In the genomic region with DNA sequence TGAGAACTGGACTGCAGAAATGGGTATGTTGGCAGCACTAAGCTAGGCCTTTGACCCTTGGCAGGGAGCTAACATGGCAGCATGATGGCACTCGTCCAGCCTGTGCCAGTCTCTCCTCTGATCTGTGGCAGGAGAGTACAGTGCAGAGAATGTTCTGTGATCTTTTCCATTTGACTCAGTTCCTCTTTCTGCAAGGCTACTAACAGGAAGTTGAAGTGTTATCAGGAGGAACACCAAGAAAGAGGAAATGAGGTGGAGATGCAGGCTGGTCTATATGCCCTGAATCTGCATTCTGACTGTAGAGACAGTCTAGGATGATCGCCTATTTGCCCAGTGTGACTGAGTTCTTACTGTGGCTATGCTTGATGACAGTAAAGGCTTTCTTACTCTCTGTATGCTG, we compare ENCODE assay signal across 12 mouse cellular contexts. TPM values are rescaled to one million over a fixed set of nuclear protein-coding genes. Genes with fewer than 3 reads are reported as not detected.
DNase-seq lines count a peak whose midpoint lies in the region; ATAC-seq and TF ChIP-seq lines count a peak whose summit lies in the region.
"Had no signal": no experiment of that assay in that cellular context is flagged by ENCODE, and none has a peak within 500 bp of the region (broad histone marks: within the 10 kb centered on the region; RNA-seq: fewer than 3 reads in every experiment).

No protein-coding gene starts in this region.

- peak; percentile 35 for DNase-seq in layer of hippocampus, adult 11-12 months (ENCODE audit: low spot score)
- no peak for DNase-seq in layer of hippocampus, postnatal 25 days (ENCODE audit: extremely low spot score in 1 of 2, low spot score in 1 of 2)
- peak; percentile 56 to 57 for DNase-seq in B cell, adult 2 months
- peak; percentile 94 for DNase-seq in MEL (ENCODE audit: low read depth, low spot score)
- no peak for DNase-seq in cerebellum, adult 2 months
- DNase-seq: cerebellum, adult 11-12 months; liver, embryonic 13.5 days; right cerebral cortex, adult 18-20 months had no signal

- H3K27me3 ChIP-seq in MEL (ENCODE audit: control insufficient read depth in 1 of 2, insufficient read depth in 2 of 2, low read length in 2 of 2), result no peaks in the 10 kb centered on the region
- H3K27me3 ChIP-seq in liver, embryonic 15.5 days, result no peaks in the 10 kb centered on the region
- H3K27me3 ChIP-seq in cerebellum, adult 2 months (ENCODE audit: control insufficient read depth, insufficient read depth, low read length), result no peaks in the 10 kb centered on the region
- H3K27me3 ChIP-seq: liver, embryonic 13.5 days had no signal

- no peak for TF ChIP-seq CTCF in MEL (IDR thresholded peaks at IDR 0.05 in 2 of 3, conservative IDR thresholded peaks at IDR 0.05 in 1 of 3; ENCODE audit: control insufficient read depth in 1 of 3, insufficient read depth in 1 of 3, low read depth in 2 of 3, low read length in 3 of 3, poor library complexity in 1 of 3, severe bottlenecking in 1 of 3)
- TF ChIP-seq CTCF in cerebellum, adult 2 months (IDR thresholded peaks at IDR 0.05; ENCODE audit: borderline replicate concordance, insufficient read depth, low read depth, low read length), result no peak

- no peaks in the 10 kb centered on the region; the same call in 1 of the 2 replicates for H3K79me2 ChIP-seq in MEL (ENCODE audit: control insufficient read depth, insufficient read depth, low read length, poor library complexity)

- peaks cover 35 to 68% of the 10 kb centered on the region in 2 experiments for H3K4me1 ChIP-seq in MEL (ENCODE audit: control insufficient read depth in 1 of 2, insufficient read depth in 2 of 2, low read length in 2 of 2)
- H3K4me1 ChIP-seq in liver, embryonic 15.5 days (replicated peaks), result peaks cover 46% of the 10 kb centered on the region
- no peaks in the 10 kb centered on the region for H3K4me1 ChIP-seq in cerebellum, adult 2 months (ENCODE audit: control insufficient read depth, insufficient read depth, low read length)

- no peaks in the 10 kb centered on the region for H3K9me3 ChIP-seq in MEL (replicated peaks; ENCODE audit: insufficient read depth, low read length)
- H3K9me3 ChIP-seq in liver, embryonic 15.5 days (replicated peaks), result no peaks in the 10 kb centered on the region
- H3K9me3 ChIP-seq: liver, embryonic 13.5 days had no signal

- no peak overlapping the region for H3K4me2 ChIP-seq in liver, embryonic 15.5 days
- H3K4me2 ChIP-seq: liver, embryonic 13.5 days had no signal

- TF ChIP-seq EP300 in MEL (IDR thresholded peaks at IDR 0.05; ENCODE audit: low read depth in 1 of 2, low read length in 2 of 2), result peak; percentile 88 to 99

- peak overlapping the region; percentile 57 for H3K9ac ChIP-seq in MEL (ENCODE audit: control insufficient read depth, low read depth, low read length, poor library complexity, severe bottlenecking)
- no peak overlapping the region for H3K9ac ChIP-seq in liver, embryonic 15.5 days
- H3K9ac ChIP-seq: liver, embryonic 13.5 days had no signal

- peaks cover 0 to 81% of the 10 kb centered on the region in 2 experiments; a peak in 2 of 4 replicates for H3K36me3 ChIP-seq in MEL (ENCODE audit: control insufficient read depth in 1 of 2, insufficient read depth in 2 of 2, low read length in 2 of 2)
- H3K36me3 ChIP-seq in liver, embryonic 15.5 days (replicated peaks), result peaks cover 46% of the 10 kb centered on the region

- whole genome bisulfite sequencing in liver, embryonic 15.5 days (ENCODE audit: insufficient replicate concordance), result 38% methylated on average over 2 of the region's 2 CpGs
- 82% methylated on average over 2 of the region's 2 CpGs for WGBS in cerebellum, adult 2 months

- no peak overlapping the region for H3K4me3 ChIP-seq in MEL (ENCODE audit: control insufficient read depth in 1 of 2, insufficient read depth in 1 of 2, low read depth in 2 of 2, low read length in 2 of 2)
- no peak overlapping the region for H3K4me3 ChIP-seq in liver, embryonic 15.5 days (replicated peaks)
- no peak overlapping the region for H3K4me3 ChIP-seq in cerebellum, adult 2 months (replicated peaks; ENCODE audit: insufficient read depth, low read depth, low read length)
- H3K4me3 ChIP-seq: liver, embryonic 13.5 days; myocyte had no signal

- 0 out of 2 replicates have a peak, but pooled peaks have one; percentile 8 for ATAC-seq in liver, embryonic 15.5 days (ENCODE audit: insufficient read depth)
- no peak; the same call in 1 of the 2 replicates for ATAC-seq in frontal cortex, adult (ENCODE audit: low TSS enrichment)

- no peak for TF ChIP-seq RAD21 in MEL (IDR thresholded peaks at IDR 0.05; ENCODE audit: low read depth, low read length)

- peak in 1 of 2 experiments; percentile 69; a peak in 2 of 4 replicates for TF ChIP-seq POLR2A in MEL (IDR thresholded peaks at IDR 0.05; ENCODE audit: control insufficient read depth in 1 of 2, insufficient read depth in 1 of 2, low read depth in 1 of 2, low read length in 2 of 2, poor library complexity in 1 of 2)
- TF ChIP-seq POLR2A in cerebellum, adult 2 months (IDR thresholded peaks at IDR 0.05; ENCODE audit: borderline replicate concordance, insufficient read depth, low read length), result no peak

- H3K27ac ChIP-seq in MEL (ENCODE audit: control insufficient read depth, low read depth, low read length), result peak overlapping the region; percentile 98
- H3K27ac ChIP-seq in liver, embryonic 15.5 days (replicated peaks), result no peak overlapping the region
- H3K27ac ChIP-seq in cerebellum, adult 2 months (ENCODE audit: insufficient read depth, low read length), result no peak overlapping the region

TF ChIP-seq in MEL, 35 proteins besides CTCF, POLR2A, EP300 and RAD21 (continues in another document):
- TF ChIP-seq NRF1 (IDR thresholded peaks at IDR 0.05; ENCODE audit: insufficient read depth, low read depth, low read length, poor library complexity, severe bottlenecking), result no peak
- TF ChIP-seq ZKSCAN1 (IDR thresholded peaks at IDR 0.05; ENCODE audit: low read depth, low read length), result no peak
- no peak for TF ChIP-seq MAZ (IDR thresholded peaks at IDR 0.05; ENCODE audit: low read depth, low read length)
- peak; percentile 95 for TF ChIP-seq RCOR1 (IDR thresholded peaks at IDR 0.05; ENCODE audit: low read depth, low read length)
- peak; percentile 70 for TF ChIP-seq SIN3A (IDR thresholded peaks at IDR 0.05; ENCODE audit: low read length)
- TF ChIP-seq POLR2AphosphoS5 (IDR thresholded peaks at IDR 0.05; ENCODE audit: borderline replicate concordance, low read depth, low read length), result no peak
- no peak for TF ChIP-seq USF2 (IDR thresholded peaks at IDR 0.05; ENCODE audit: borderline replicate concordance in 1 of 2, insufficient read depth in 1 of 2, low read depth in 1 of 2, low read length in 2 of 2)
- TF ChIP-seq MEF2A (IDR thresholded peaks at IDR 0.05; ENCODE audit: extremely low read depth, insufficient replicate concordance, low read depth, low read length, poor library complexity, severe bottlenecking), result no peak
- peak; percentile 69; the same call in 1 of the 2 replicates for TF ChIP-seq ELF1 (IDR thresholded peaks at IDR 0.05; ENCODE audit: low read depth, low read length)
- TF ChIP-seq TCF12 (IDR thresholded peaks at IDR 0.05; ENCODE audit: low read depth, low read length), result peak; percentile 78
- no peak for TF ChIP-seq KAT2A (conservative IDR thresholded peaks at IDR 0.05; ENCODE audit: low read depth, low read length)
- TF ChIP-seq USF1 (IDR thresholded peaks at IDR 0.05; ENCODE audit: low read depth, low read length), result no peak
- TF ChIP-seq MAFK (IDR thresholded peaks at IDR 0.05; ENCODE audit: borderline replicate concordance, low read depth, low read length), result no peak
- no peak for TF ChIP-seq ZMIZ1 (IDR thresholded peaks at IDR 0.05; ENCODE audit: low read depth, low read length)
- no peak for TF ChIP-seq CHD2 (IDR thresholded peaks at IDR 0.05; ENCODE audit: low read length)
- peak; percentile 22; the same call in 1 of the 2 replicates for TF ChIP-seq BHLHE40 (IDR thresholded peaks at IDR 0.05; ENCODE audit: borderline replicate concordance, low read depth, low read length)
- no peak for TF ChIP-seq MAX (IDR thresholded peaks at IDR 0.05; ENCODE audit: low read length)
- TF ChIP-seq GATA1 (IDR thresholded peaks at IDR 0.05; ENCODE audit: low read depth, low read length), result peak; percentile 98
- TF ChIP-seq MYC (IDR thresholded peaks at IDR 0.05; ENCODE audit: low read depth, low read length), result peak; percentile 56; the same call in 1 of the 2 replicates
- TF ChIP-seq ZNF384 (IDR thresholded peaks at IDR 0.05; ENCODE audit: low read depth, low read length), result no peak
- TF ChIP-seq E2F4 (IDR thresholded peaks at IDR 0.05; ENCODE audit: borderline replicate concordance, low read depth, low read length), result no peak
- TF ChIP-seq JUND (IDR thresholded peaks at IDR 0.05; ENCODE audit: low read depth, low read length), result no peak
- no peak for TF ChIP-seq CHD1 (IDR thresholded peaks at IDR 0.05; ENCODE audit: low read depth, low read length)
- peak; percentile 72 for TF ChIP-seq HCFC1 (IDR thresholded peaks at IDR 0.05; ENCODE audit: low read depth, low read length)
- TF ChIP-seq ZC3H11A (IDR thresholded peaks at IDR 0.05; ENCODE audit: low read depth, low read length), result no peak

RNA-seq across cellular contexts. Expression of a gene that starts 21.4 kb away (rescaled TPM):
- total RNA-seq in layer of hippocampus, postnatal 25 days (2021), result 1 to 10 TPM; 3.4 to 5.8 TPM
- 7.1 and 7.7 TPM in 2 replicates for total RNA-seq in MEL (2012; rRNA removed)
- polyA plus RNA-seq in MEL (2012; ENCODE audit: insufficient read depth in 1 of 2, insufficient read length in 2 of 2, low read depth in 1 of 2, low replicate concordance in 2 of 2, missing spikeins in 1 of 2), result 10 to 100 TPM in 1 of 2 experiments, not detected in 1; 11.6 TPM
- 7.0 and 9.0 TPM in 2 replicates for polyA plus RNA-seq in liver, embryonic 15.5 days (2015; fragmentation: Nextera tagmentation; extraction: Ambion mirVana)
- 2.8 and 4.0 TPM in 2 replicates for polyA plus RNA-seq in cerebellum, adult 2 months (2012; rRNA removed)

RNA-seq across cellular contexts. Expression of a gene that starts 21.5 kb away (rescaled TPM):
- total RNA-seq in layer of hippocampus, postnatal 25 days (2021), result 10 to 100 TPM; 13.2 to 15.3 TPM
- total RNA-seq in MEL (2012; rRNA removed), result 185 and 187 TPM in 2 replicates
- polyA plus RNA-seq in MEL (2012; ENCODE audit: insufficient read depth in 1 of 2, insufficient read length in 2 of 2, low read depth in 1 of 2, low replicate concordance in 2 of 2, missing spikeins in 1 of 2), result 100 to 1,000 TPM in 1 of 2 experiments, 10 to 100 TPM in 1; 74.7 to 157 TPM
- polyA plus RNA-seq in liver, embryonic 15.5 days (2015; fragmentation: Nextera tagmentation; extraction: Ambion mirVana), result 43.7 and 47.6 TPM in 2 replicates
- polyA plus RNA-seq in cerebellum, adult 2 months (2012; rRNA removed), result 13.3 and 14.6 TPM in 2 replicates

RNA-seq across cellular contexts. Expression of a gene that starts 43.8 kb away (rescaled TPM):
- total RNA-seq in layer of hippocampus, postnatal 25 days (2021), result 1 to 10 TPM; 1.9 to 2.3 TPM
- total RNA-seq in MEL (2012; rRNA removed), result 20.6 and 30.7 TPM in 2 replicates
- polyA plus RNA-seq in MEL (2012; ENCODE audit: insufficient read depth in 1 of 2, insufficient read length in 2 of 2, low read depth in 1 of 2, low replicate concordance in 2 of 2, missing spikeins in 1 of 2), result 100 to 1,000 TPM in 1 of 2 experiments, 10 to 100 TPM in 1; 42.5 to 446 TPM
- 13.9 and 14.7 TPM in 2 replicates for polyA plus RNA-seq in liver, embryonic 15.5 days (2015; fragmentation: Nextera tagmentation; extraction: Ambion mirVana)
- 1.3 and 1.4 TPM in 2 replicates for polyA plus RNA-seq in cerebellum, adult 2 months (2012; rRNA removed)
- total RNA-seq: gastrocnemius, adult 18-20 months had no signal

Comparison
In these comparisons a context has a peak if more than half of its experiments do, and no peak if none do; other contexts are left out.
1. DNase-seq: peak in layer of hippocampus, adult 11-12 months (single experiment), B cell, adult 2 months (2 of 2) and MEL (single experiment); none in layer of hippocampus, postnatal 25 days (0 of 2) and cerebellum, adult 2 months (0 of 2).